Mouse (Mus musculus): Measurements from ENCODE around the gene Lce1f. TPM values are rescaled to one million over a fixed set of nuclear protein-coding genes. Genes with fewer than 3 reads are reported as not detected.
"Not testable (repeated sequence)": the region's sequence is repeated elsewhere in the genome, so short reads cannot be mapped to it uniquely, and the experiment has no call there.

The Lce1f gene
- not detected in 2 replicates for polyA plus RNA-seq (2012; ENCODE audit: insufficient read depth, insufficient read length, missing spikeins)

- no peak within 1 kb of the TSS for H3K27ac ChIP-seq (replicated peaks; ENCODE audit: low read depth, low read length)
These were observed at the start of gene Lce1f for GRCm38 (mm10) chr3:92720250-92720649. Lce1f (minus strand) TSS chr3:92720350.

DNA sequence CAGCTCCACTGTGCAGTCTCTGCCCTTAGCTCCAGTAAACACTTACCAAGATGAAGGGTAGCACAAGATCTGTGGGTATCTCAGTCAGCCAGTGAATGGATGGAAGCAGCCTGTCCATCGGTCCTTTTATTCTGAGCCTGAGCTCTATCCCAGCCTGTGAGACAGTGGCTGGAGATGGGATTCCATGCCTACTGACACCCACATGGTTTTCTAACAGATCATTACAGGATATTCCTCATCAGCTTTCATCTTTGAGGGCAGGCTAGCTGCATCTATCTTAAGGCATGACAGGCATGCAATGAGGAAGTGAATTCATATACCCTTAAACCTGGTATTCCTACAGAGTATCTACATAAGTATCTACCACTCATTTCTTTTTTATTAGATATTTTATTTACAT, 44.8 kb upstream of the Lce1f start, which contains the start of gene Lce1h:
Gene Lce1h, minus strand, starts transcription at position 101 of the 400 bp plus-strand sequence.
- Histone ChIP-seq H3K4me3 (ENCODE audit: insufficient read depth, low read depth, low read length) (no peak within 1 kb of the TSS), H3K27ac (replicated peaks; ENCODE audit: low read depth, low read length) (no peak within 1 kb of the TSS), H3K4me1 (ENCODE audit: control insufficient read depth, insufficient read depth, insufficient read length, low read length) (no peaks in the 10 kb centered on the region)

More at GRCm38 (mm10) chr3:92720250-92720649, at the start of gene Lce1f:
- Histone ChIP-seq H3K4me1 (ENCODE audit: control insufficient read depth, insufficient read depth, insufficient read length, low read length) (no peaks in the 10 kb centered on the region), H3K4me3 (ENCODE audit: insufficient read depth, low read depth, low read length) (no peak within 1 kb of the TSS)

GRCm38 (mm10) chr3:92753197-92753596, 33.0 kb upstream of the Lce1f start:
- Histone ChIP-seq H3K27ac (replicated peaks; ENCODE audit: low read depth, low read length) (no peak overlapping the region), H3K4me3 (ENCODE audit: insufficient read depth, low read depth, low read length) (no peak overlapping the region), H3K4me1 (ENCODE audit: control insufficient read depth, insufficient read depth, insufficient read length, low read length) (no peaks in the 10 kb centered on the region)

DNA sequence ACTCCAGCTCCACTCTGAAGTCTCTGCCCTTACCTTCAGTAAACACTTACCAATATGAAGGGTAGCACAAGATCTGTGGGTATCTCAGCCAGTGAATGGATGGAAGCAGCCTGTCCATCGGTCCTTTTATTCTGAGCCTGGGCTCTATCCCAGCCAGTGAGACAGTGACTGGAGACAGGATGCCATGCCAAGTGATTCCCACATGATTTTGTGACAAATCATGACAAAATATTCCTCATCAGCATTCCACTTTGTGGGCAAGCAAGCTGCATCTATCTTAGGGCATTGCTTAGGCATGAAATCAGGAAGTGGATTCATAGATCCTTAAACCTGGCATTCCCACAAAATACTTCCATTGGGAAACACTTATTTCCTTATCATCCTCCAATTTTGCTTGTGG, 32.1 kb upstream of the Lce1f start, which contains the start of gene Lce1g:
Gene Lce1g, minus strand, starts transcription at position 101 of the 400 bp plus-strand sequence.
- Histone ChIP-seq H3K27ac (replicated peaks; ENCODE audit: low read depth, low read length) (no peak within 1 kb of the TSS), H3K4me1 (ENCODE audit: control insufficient read depth, insufficient read depth, insufficient read length, low read length) (no peaks in the 10 kb centered on the region), H3K4me3 (ENCODE audit: insufficient read depth, low read depth, low read length) (no peak within 1 kb of the TSS)

GRCm38 (mm10) chr3:92738996-92739395, 18.8 kb upstream of the Lce1f start, which contains the start of gene Gm38119:
Gm38119 (minus strand) TSS chr3:92739096.
- H3K4me3 ChIP-seq (ENCODE audit: insufficient read depth, low read depth, low read length), result no peak within 1 kb of the TSS

DNA sequence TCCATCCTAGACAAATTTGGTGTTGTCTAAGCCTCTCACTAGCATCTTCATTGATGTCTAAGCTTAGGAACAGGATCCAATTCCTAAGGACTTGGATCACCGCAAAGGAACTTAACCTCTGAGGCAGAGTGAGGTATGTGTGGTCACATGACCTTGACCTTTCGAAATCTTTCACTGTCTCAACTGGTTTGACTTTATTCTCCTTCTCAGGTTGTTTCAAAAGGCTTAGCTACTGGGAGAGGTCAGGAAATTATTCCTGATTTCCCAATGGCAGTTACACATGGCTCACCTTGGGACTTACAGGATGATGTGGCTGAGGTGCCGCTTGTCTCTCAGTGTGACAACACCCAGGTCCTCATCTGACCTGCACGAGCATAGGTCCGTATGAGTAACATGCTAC, 2.5 kb upstream of the Lce1f start:
- Histone ChIP-seq H3K4me3 (ENCODE audit: insufficient read depth, low read depth, low read length) (no peak overlapping the region), H3K4me1 (ENCODE audit: control insufficient read depth, insufficient read depth, insufficient read length, low read length) (no peaks in the 10 kb centered on the region), H3K27ac (replicated peaks; ENCODE audit: low read depth, low read length) (no peak overlapping the region)

More at GRCm38 (mm10) chr3:92738996-92739395, 18.8 kb upstream of the Lce1f start, which contains the start of gene Gm38119:
- Histone ChIP-seq H3K27ac (replicated peaks; ENCODE audit: low read depth, low read length) (no peak within 1 kb of the TSS), H3K4me1 (ENCODE audit: control insufficient read depth, insufficient read depth, insufficient read length, low read length) (no peaks in the 10 kb centered on the region)

GRCm38 (mm10) chr3:92715122-92715521, 5.0 kb downstream of the Lce1f start:
- H3K4me1 ChIP-seq (ENCODE audit: control insufficient read depth, insufficient read depth, insufficient read length, low read length), result no peaks in the 10 kb centered on the region
- no peak overlapping the region for H3K27ac ChIP-seq (replicated peaks; ENCODE audit: low read depth, low read length)
- H3K4me3 ChIP-seq (ENCODE audit: insufficient read depth, low read depth, low read length), result no peak overlapping the region

- Histone ChIP-seq H3K27ac (replicated peaks; ENCODE audit: low read depth, low read length) (no peak within 1 kb of the TSS), H3K4me3 (ENCODE audit: insufficient read depth, low read depth, low read length) (no peak within 1 kb of the TSS), H3K4me1 (ENCODE audit: control insufficient read depth, insufficient read depth, insufficient read length, low read length) (no peaks in the 10 kb centered on the region)
These were observed 11.2 kb downstream of the Lce1f start, which contains the start of gene Lce1e for GRCm38 (mm10) chr3:92708974-92709373. Lce1e (minus strand) TSS chr3:92709074.

DNA sequence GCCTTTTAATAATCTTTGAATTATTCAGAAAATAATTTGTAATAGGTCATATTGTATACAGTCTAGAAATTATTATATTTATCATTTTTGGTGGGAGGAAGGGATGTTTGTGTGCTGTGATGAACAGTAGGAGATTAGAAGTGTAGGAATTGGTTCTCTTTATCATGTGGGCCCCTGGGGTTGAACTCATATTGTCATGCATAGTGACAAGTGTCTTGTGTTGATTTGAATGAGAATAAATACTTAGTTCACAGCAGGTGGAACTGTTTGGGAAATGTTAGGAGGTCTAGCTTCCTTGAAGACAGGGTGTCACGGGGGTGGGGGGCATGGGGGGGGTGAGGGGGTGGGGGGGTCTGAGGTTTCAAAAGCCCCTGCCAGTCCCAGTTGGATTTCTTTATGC, 25.5 kb downstream of the Lce1f start:
- Histone ChIP-seq H3K4me3 (ENCODE audit: insufficient read depth, low read depth, low read length) (no peak overlapping the region), H3K4me1 (ENCODE audit: control insufficient read depth, insufficient read depth, insufficient read length, low read length) (no peaks in the 10 kb centered on the region), H3K27ac (replicated peaks; ENCODE audit: low read depth, low read length) (no peak overlapping the region)

GRCm38 (mm10) chr3:92691688-92692087, 28.5 kb downstream of the Lce1f start:
- no peak overlapping the region for H3K4me3 ChIP-seq (ENCODE audit: insufficient read depth, low read depth, low read length)
- no peaks in the 10 kb centered on the region for H3K4me1 ChIP-seq (ENCODE audit: control insufficient read depth, insufficient read depth, insufficient read length, low read length)
- no peak overlapping the region for H3K27ac ChIP-seq (replicated peaks; ENCODE audit: low read depth, low read length)

DNA sequence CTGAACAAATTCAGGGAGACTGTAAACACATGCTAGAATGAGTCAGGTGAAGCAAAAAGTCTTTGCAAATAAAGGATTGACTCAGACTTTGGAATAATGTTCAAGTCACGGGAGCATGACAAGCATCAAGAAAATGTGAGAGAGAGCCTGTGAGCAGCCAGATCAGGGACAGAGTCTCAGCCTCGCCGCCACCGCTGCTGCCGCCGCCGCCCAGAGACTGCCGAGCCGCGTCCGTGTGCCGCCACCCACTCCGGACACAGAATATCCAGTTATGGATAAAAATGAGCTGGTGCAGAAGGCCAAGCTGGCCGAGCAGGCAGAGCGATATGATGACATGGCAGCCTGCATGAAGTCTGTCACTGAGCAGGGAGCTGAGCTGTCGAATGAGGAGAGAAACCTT, 31.0 kb downstream of the Lce1f start:
- H3K4me3 ChIP-seq (ENCODE audit: insufficient read depth, low read depth, low read length); H3K27ac ChIP-seq (replicated peaks; ENCODE audit: low read depth, low read length); H3K4me1 ChIP-seq (ENCODE audit: control insufficient read depth, insufficient read depth, insufficient read length, low read length): not testable (repeated sequence)

DNA sequence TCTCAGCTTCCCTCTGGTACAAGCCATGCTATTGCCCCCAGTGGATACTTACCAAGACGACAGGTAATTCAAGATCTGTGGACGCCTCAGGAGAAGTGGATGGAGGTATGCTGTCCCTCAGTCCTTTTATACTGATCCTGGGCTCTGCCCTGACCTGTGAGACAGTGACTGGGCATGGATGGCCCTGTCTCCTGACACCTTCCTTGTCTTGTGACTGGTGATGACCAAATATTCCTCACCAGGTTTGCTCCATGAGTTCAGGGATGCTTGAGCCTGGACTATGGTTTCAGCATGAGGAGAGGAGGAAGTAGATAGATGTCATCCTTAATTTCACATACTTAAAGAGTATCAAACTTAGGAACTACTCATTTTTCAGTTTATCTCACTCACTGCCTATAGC, 33.0 kb downstream of the Lce1f start, which contains the start of gene Lce1d:
Gene Lce1d, minus strand, starts transcription at position 101 of the 400 bp plus-strand sequence.
- no peak within 1 kb of the TSS for H3K27ac ChIP-seq (replicated peaks; ENCODE audit: low read depth, low read length)
- H3K4me1 ChIP-seq (ENCODE audit: control insufficient read depth, insufficient read depth, insufficient read length, low read length), result no peaks in the 10 kb centered on the region
- no peak within 1 kb of the TSS for H3K4me3 ChIP-seq (ENCODE audit: insufficient read depth, low read depth, low read length)

DNA sequence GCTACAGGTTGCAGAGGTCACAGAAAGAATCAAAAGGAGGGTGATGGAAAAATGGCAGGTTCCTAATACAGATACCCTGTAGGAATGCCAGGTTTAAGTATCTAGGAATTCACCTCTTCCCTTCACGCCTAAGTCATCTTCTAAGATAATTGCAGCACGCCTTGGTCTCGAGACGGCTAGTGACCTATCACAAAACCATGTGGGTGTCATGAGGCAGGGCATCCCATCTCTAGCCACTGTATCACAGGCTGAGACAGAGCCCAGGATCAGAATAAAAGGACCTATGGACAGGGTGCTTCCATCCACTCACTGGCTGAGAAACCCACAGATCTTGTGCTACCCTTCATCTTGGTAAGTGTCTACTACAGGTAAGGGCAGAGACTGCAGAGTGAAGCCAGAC, 41.2 kb downstream of the Lce1f start, which contains the start of gene Lce1c:
Gene Lce1c, plus strand, starts transcription at position 301 of the 400 bp plus-strand sequence.
- H3K4me1 ChIP-seq (ENCODE audit: control insufficient read depth, insufficient read depth, insufficient read length, low read length), result no peaks in the 10 kb centered on the region
- no peak within 1 kb of the TSS for H3K4me3 ChIP-seq (ENCODE audit: insufficient read depth, low read depth, low read length)
- H3K27ac ChIP-seq (replicated peaks; ENCODE audit: low read depth, low read length), result no peak within 1 kb of the TSS

DNA sequence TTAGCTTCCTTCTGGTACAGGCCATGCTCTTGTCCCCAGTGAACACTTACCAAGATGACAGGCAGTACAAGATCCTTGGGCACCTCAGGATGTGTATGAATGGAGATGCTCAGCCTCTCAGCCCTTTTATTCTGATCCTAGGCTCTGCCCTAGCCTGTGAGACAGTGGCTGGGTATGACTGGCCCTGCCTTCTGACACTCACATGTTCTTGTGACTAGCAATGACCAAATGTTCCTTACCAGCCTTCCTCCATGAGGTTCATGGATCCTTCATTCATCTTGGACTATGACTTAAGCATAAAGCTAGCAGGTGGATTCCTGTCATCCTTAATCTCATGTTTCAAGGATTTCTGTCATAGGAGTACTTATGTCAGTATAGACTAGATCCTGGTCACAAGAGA, 49.9 kb downstream of the Lce1f start, which contains the start of gene Lce1a2:
Gene Lce1a2, minus strand, starts transcription at position 101 of the 400 bp plus-strand sequence.
- H3K4me1 ChIP-seq (ENCODE audit: control insufficient read depth, insufficient read depth, insufficient read length, low read length), result no peaks in the 10 kb centered on the region

More for the DNA sequence above, 49.9 kb downstream of the Lce1f start, which contains the start of gene Lce1a2:
- Histone ChIP-seq H3K27ac (replicated peaks; ENCODE audit: low read depth, low read length) (no peak within 1 kb of the TSS), H3K4me3 (ENCODE audit: insufficient read depth, low read depth, low read length) (no peak within 1 kb of the TSS)

Data from brown adipose tissue, adult 24 weeks (tissue).